Mouse (Mus musculus): Measurements from ENCODE around the gene Atp13a2.

DNA sequence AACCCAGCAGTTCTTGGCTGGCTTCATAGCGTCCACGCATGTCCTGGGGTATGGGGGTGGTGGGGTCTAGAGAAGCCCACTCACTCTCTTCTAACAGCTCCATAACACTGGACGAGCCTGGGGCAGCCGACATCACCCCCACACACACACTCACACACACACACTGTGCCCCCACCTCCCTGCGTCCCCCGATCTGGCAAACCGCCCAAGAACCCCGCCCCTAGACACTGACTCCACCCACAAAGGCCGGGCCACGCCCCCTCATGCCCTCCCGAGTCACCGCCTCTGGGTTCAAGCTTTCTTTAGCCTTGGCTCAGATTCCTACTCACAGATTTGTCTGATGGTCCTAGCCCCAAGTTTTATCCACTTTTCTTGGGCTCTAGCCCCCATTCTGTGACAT, 54.4 kb downstream of the Atp13a2 start:
- TF ChIP-seq EP300 (IDR thresholded peaks at IDR 0.05; ENCODE audit: low read depth) (no peak), CTCF (IDR thresholded peaks at IDR 0.05; ENCODE audit: low read depth) (no peak)

Data from liver, postnatal 0 days (tissue).